Mouse (Mus musculus): ENCODE results near the gene Clec2e. TPM values are rescaled to one million over a fixed set of nuclear protein-coding genes. Genes with fewer than 3 reads are reported as not detected.
"Not testable (repeated sequence)": the region's sequence is repeated elsewhere in the genome, so short reads cannot be mapped to it uniquely, and the experiment has no call there.

Gene Clec2e
- total RNA-seq, 1 experiment: not detected

DNA sequence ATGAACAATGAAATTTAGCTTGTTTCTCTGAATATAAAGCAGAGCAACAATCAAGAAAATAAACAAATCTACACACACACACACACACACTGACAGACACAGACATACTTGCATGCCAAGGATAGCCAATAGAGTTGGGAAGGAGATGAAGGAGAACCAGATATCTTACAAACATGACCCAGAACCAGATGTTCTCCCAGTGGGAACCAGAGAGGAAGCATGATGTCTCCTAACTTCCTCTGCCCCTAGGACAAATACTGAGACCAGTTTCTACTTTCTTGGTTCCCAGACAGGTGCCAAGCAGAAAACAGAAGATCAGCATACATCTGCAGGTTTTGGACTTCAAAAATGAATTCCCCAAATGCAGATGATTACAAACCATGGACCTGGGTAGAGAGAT, 7.2 kb upstream of the Clec2e start:
- in situ Hi-C loops (cut with MboI; ENCODE audit: low sequenced_read_pairs in 2 of 2, unreplicated experiment in 2 of 2): no loop called here
- no peak for DNase-seq (ENCODE audit: low read depth, low spot score)
- no peak overlapping the region for H3K27ac ChIP-seq (ENCODE audit: insufficient read depth, low read depth, low read length, poor library complexity, severe bottlenecking)
- H3K9ac ChIP-seq (ENCODE audit: insufficient read depth, low read depth, low read length, poor library complexity, severe bottlenecking): no peak overlapping the region
- H3K4me1 ChIP-seq (ENCODE audit: control insufficient read depth in 2 of 2, insufficient read depth in 2 of 2, low read length in 2 of 2, poor library complexity in 1 of 2): no peaks in the 10 kb centered on the region
- H3K9me3 ChIP-seq (ENCODE audit: control insufficient read depth, insufficient read depth, low read depth, low read length): no peaks in the 10 kb centered on the region
- H3K4me3 ChIP-seq (ENCODE audit: insufficient read depth in 1 of 2, low read depth in 1 of 2, low read length in 2 of 2, poor library complexity in 1 of 2, severe bottlenecking in 1 of 2): no peak overlapping the region
- TF ChIP-seq ZNF384 (IDR thresholded peaks at IDR 0.05; ENCODE audit: low read depth, low read length): no peak
- TF ChIP-seq HCFC1 (IDR thresholded peaks at IDR 0.05; ENCODE audit: borderline replicate concordance, insufficient read depth, low read length): no peak
- H3K36me3 ChIP-seq (ENCODE audit: control insufficient read depth, insufficient read depth, low read length, poor library complexity, severe bottlenecking): no peaks in the 10 kb centered on the region

DNA sequence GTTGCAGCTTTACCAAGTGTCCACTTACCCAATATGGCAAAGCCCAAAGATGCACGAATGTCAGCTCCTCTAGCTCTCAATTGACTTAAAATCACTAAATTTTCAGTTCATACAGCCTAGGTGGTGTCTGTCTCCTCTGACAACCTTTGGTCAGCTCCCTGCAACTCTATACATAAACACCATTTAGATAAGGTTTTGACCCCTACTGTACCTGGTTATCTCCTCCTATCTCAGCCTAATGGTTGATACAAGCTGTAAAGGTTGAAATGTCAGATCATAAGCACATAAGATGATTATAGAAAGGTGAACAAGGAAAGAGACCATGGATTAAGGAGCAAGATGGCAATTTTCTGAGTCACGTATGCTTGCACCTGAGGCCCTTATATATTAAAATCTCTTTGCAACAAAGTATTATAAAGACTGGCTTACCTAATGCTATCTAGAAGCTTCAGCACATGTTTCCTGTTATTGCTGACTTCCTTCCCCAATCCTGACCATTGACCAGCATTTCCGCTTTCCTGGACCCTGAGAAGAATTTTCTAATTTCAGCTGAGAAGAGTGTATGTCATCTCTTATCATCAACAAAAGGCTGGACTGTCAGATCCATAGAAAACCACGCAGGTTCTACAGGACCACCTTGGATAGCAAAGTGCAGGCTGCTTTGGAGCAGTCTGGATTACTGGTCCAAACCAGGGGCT, 2.3 kb upstream of the Clec2e start:
- Histone ChIP-seq H3K9ac (ENCODE audit: insufficient read depth, low read depth, low read length, poor library complexity, severe bottlenecking) (no peak overlapping the region), H3K4me3 (ENCODE audit: insufficient read depth in 1 of 2, low read depth in 1 of 2, low read length in 2 of 2, poor library complexity in 1 of 2, severe bottlenecking in 1 of 2) (no peak overlapping the region), H3K4me1 (ENCODE audit: control insufficient read depth in 2 of 2, insufficient read depth in 2 of 2, low read length in 2 of 2, poor library complexity in 1 of 2) (no peaks in the 10 kb centered on the region), H3K27ac (ENCODE audit: insufficient read depth, low read depth, low read length, poor library complexity, severe bottlenecking) (no peak overlapping the region), H3K9me3 (ENCODE audit: control insufficient read depth, insufficient read depth, low read depth, low read length) (no peaks in the 10 kb centered on the region), H3K36me3 (ENCODE audit: control insufficient read depth, insufficient read depth, low read length, poor library complexity, severe bottlenecking) (no peaks in the 10 kb centered on the region)
- in situ Hi-C loops (cut with MboI; ENCODE audit: low sequenced_read_pairs in 2 of 2, unreplicated experiment in 2 of 2): no loop called here
- DNase-seq (ENCODE audit: low read depth, low spot score): no peak
- TF ChIP-seq HCFC1 (IDR thresholded peaks at IDR 0.05; ENCODE audit: borderline replicate concordance, insufficient read depth, low read length): no peak

DNA sequence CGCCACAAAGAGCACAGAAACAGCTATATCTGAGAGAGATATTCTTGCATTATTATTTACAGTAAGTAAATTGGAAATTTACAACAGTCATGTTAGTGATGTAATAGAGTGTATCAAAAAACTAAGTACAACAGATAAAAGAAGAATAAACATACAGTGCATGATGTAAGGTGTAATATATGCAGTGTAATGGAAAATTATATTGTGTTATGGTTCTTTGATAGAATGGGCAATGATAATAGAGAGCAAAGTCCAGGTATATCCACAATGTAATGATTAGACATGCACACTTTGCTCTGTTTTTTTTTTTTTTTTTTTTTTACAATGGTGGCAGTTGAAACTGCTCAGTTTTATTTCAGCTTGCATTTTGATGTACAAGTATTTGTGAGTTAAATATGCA, 891 bp upstream of the Clec2e start:
- in situ Hi-C loops (cut with MboI; ENCODE audit: low sequenced_read_pairs in 2 of 2, unreplicated experiment in 2 of 2): no loop called here

DNA sequence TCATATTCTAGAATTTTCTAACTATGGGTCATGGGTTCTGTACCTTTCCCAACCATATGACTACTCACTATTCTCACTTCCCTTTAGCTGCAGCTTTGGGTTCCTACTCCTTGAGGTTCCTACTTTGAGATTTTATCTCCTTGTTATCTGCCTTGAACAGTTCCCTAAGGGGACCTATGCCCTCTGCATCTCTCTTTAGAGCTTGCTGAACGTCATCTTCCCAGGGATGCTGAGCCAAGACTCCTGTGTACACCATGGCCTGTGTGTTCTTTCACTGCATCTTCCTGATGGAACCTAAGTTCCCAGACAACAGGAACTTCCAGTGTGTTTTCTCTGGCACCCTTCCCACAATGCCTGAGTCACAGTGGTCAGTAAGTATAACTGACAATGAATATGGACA, 2.8 kb downstream of the Clec2e start:
- in situ Hi-C loops (cut with MboI; ENCODE audit: low sequenced_read_pairs in 2 of 2, unreplicated experiment in 2 of 2): no loop called here
- no peak for DNase-seq (ENCODE audit: low read depth, low spot score)

More for the DNA sequence above, 891 bp upstream of the Clec2e start:
- H3K9me3 ChIP-seq (ENCODE audit: control insufficient read depth, insufficient read depth, low read depth, low read length): no peaks in the 10 kb centered on the region
- DNase-seq (ENCODE audit: low read depth, low spot score): no peak
- H3K9ac ChIP-seq (ENCODE audit: insufficient read depth, low read depth, low read length, poor library complexity, severe bottlenecking): no peak overlapping the region
- no peaks in the 10 kb centered on the region for H3K4me1 ChIP-seq (ENCODE audit: control insufficient read depth in 2 of 2, insufficient read depth in 2 of 2, low read length in 2 of 2, poor library complexity in 1 of 2)
- H3K27ac ChIP-seq (ENCODE audit: insufficient read depth, low read depth, low read length, poor library complexity, severe bottlenecking): no peak overlapping the region
- no peaks in the 10 kb centered on the region for H3K36me3 ChIP-seq (ENCODE audit: control insufficient read depth, insufficient read depth, low read length, poor library complexity, severe bottlenecking)
- TF ChIP-seq HCFC1 (IDR thresholded peaks at IDR 0.05; ENCODE audit: borderline replicate concordance, insufficient read depth, low read length): no peak
- no peak for TF ChIP-seq CHD2 (IDR thresholded peaks at IDR 0.05; ENCODE audit: low read depth, low read length)
- no peak for TF ChIP-seq MAFK (IDR thresholded peaks at IDR 0.05; ENCODE audit: insufficient read depth, low read depth, low read length)
- no peak for TF ChIP-seq ZC3H11A (IDR thresholded peaks at IDR 0.05; ENCODE audit: borderline replicate concordance, low read depth, low read length)
- no peak for TF ChIP-seq ZNF384 (IDR thresholded peaks at IDR 0.05; ENCODE audit: low read depth, low read length)
- no peak overlapping the region for H3K4me3 ChIP-seq (ENCODE audit: insufficient read depth in 1 of 2, low read depth in 1 of 2, low read length in 2 of 2, poor library complexity in 1 of 2, severe bottlenecking in 1 of 2)

DNA sequence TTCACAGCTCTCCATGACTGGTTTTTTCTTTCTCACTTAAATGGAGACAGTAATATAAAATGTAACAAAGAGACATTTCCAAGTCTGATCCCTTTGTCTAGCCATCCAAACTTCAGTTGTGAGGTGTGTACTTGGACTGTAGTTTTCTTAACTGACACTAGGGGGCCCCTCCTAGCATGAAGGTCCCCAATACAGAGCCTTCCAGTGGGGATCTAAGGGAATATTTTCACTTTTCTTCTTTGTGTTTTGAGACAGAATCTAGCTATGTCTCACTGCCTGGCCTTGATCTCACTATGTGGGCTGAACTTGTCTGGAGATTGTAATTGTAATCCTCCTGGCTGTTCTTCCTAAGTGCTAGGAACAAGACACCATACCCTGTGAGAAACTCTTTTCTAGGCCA, 5.5 kb downstream of the Clec2e start:
- TF ChIP-seq CHD2 (IDR thresholded peaks at IDR 0.05; ENCODE audit: low read depth, low read length) (no peak), ZC3H11A (IDR thresholded peaks at IDR 0.05; ENCODE audit: borderline replicate concordance, low read depth, low read length) (no peak), MAFK (IDR thresholded peaks at IDR 0.05; ENCODE audit: insufficient read depth, low read depth, low read length) (no peak), HCFC1 (IDR thresholded peaks at IDR 0.05; ENCODE audit: borderline replicate concordance, insufficient read depth, low read length) (no peak), ZNF384 (IDR thresholded peaks at IDR 0.05; ENCODE audit: low read depth, low read length) (no peak)
- no peaks in the 10 kb centered on the region for H3K36me3 ChIP-seq (ENCODE audit: control insufficient read depth, insufficient read depth, low read length, poor library complexity, severe bottlenecking)
- peaks cover 1% of the 10 kb centered on the region; the same call in 1 of the 2 replicates for H3K9me3 ChIP-seq (ENCODE audit: control insufficient read depth, insufficient read depth, low read depth, low read length)
- no peak overlapping the region for H3K4me3 ChIP-seq (ENCODE audit: insufficient read depth in 1 of 2, low read depth in 1 of 2, low read length in 2 of 2, poor library complexity in 1 of 2, severe bottlenecking in 1 of 2)
- no peaks in the 10 kb centered on the region for H3K4me1 ChIP-seq (ENCODE audit: control insufficient read depth in 2 of 2, insufficient read depth in 2 of 2, low read length in 2 of 2, poor library complexity in 1 of 2)
- DNase-seq (ENCODE audit: low read depth, low spot score): no peak
- H3K27ac ChIP-seq (ENCODE audit: insufficient read depth, low read depth, low read length, poor library complexity, severe bottlenecking): no peak overlapping the region
- H3K9ac ChIP-seq (ENCODE audit: insufficient read depth, low read depth, low read length, poor library complexity, severe bottlenecking): no peak overlapping the region
- in situ Hi-C loops (cut with MboI; ENCODE audit: low sequenced_read_pairs in 2 of 2, unreplicated experiment in 2 of 2): no loop called here

More for the DNA sequence above, 2.8 kb downstream of the Clec2e start:
- Histone ChIP-seq H3K9ac (ENCODE audit: insufficient read depth, low read depth, low read length, poor library complexity, severe bottlenecking) (no peak overlapping the region), H3K36me3 (ENCODE audit: control insufficient read depth, insufficient read depth, low read length, poor library complexity, severe bottlenecking) (no peaks in the 10 kb centered on the region), H3K4me1 (ENCODE audit: control insufficient read depth in 2 of 2, insufficient read depth in 2 of 2, low read length in 2 of 2, poor library complexity in 1 of 2) (no peaks in the 10 kb centered on the region), H3K4me3 (ENCODE audit: insufficient read depth in 1 of 2, low read depth in 1 of 2, low read length in 2 of 2, poor library complexity in 1 of 2, severe bottlenecking in 1 of 2) (no peak overlapping the region), H3K9me3 (ENCODE audit: control insufficient read depth, insufficient read depth, low read depth, low read length) (peaks cover 1% of the 10 kb centered on the region; the same call in 1 of the 2 replicates), H3K27ac (ENCODE audit: insufficient read depth, low read depth, low read length, poor library complexity, severe bottlenecking) (no peak overlapping the region)
- TF ChIP-seq ZC3H11A (IDR thresholded peaks at IDR 0.05; ENCODE audit: borderline replicate concordance, low read depth, low read length) (no peak), ZNF384 (IDR thresholded peaks at IDR 0.05; ENCODE audit: low read depth, low read length) (no peak), CHD2 (IDR thresholded peaks at IDR 0.05; ENCODE audit: low read depth, low read length) (no peak), MAFK (IDR thresholded peaks at IDR 0.05; ENCODE audit: insufficient read depth, low read depth, low read length) (no peak), HCFC1 (IDR thresholded peaks at IDR 0.05; ENCODE audit: borderline replicate concordance, insufficient read depth, low read length) (no peak)

DNA sequence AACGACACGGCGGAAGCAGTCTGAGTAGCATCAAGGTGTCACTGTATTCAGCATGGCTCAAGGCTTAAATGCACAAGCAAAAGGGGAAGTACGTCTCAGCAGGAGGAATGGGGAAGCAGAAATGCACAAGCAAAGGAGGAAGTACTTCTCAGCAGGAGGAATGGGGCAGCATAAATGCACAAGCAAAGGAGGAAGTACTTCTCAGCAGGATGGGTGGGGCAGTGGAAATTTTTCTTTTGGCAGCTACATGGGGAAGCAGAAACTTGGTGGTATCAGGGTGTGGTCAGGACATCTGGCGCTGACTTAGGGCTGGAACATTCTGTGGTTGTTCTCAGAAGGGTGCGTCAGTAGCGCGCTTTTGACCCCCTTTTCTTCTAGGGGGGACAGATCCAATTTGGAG, 12.1 kb downstream of the Clec2e start:
- H3K9ac ChIP-seq (ENCODE audit: insufficient read depth, low read depth, low read length, poor library complexity, severe bottlenecking); H3K4me3 ChIP-seq (ENCODE audit: insufficient read depth in 1 of 2, low read depth in 1 of 2, low read length in 2 of 2, poor library complexity in 1 of 2, severe bottlenecking in 1 of 2); H3K27ac ChIP-seq (ENCODE audit: insufficient read depth, low read depth, low read length, poor library complexity, severe bottlenecking); H3K4me1 ChIP-seq (ENCODE audit: control insufficient read depth in 2 of 2, insufficient read depth in 2 of 2, low read length in 2 of 2, poor library complexity in 1 of 2); in situ Hi-C loops (cut with MboI; ENCODE audit: low sequenced_read_pairs in 2 of 2, unreplicated experiment in 2 of 2); H3K9me3 ChIP-seq (ENCODE audit: control insufficient read depth, insufficient read depth, low read depth, low read length); H3K36me3 ChIP-seq (ENCODE audit: control insufficient read depth, insufficient read depth, low read length, poor library complexity, severe bottlenecking); DNase-seq (ENCODE audit: low read depth, low spot score): not testable (repeated sequence)

Measured in ES-E14 (cell line).